Comparison of ENCODE assay signal across 8 mouse cellular contexts in the genomic region with DNA sequence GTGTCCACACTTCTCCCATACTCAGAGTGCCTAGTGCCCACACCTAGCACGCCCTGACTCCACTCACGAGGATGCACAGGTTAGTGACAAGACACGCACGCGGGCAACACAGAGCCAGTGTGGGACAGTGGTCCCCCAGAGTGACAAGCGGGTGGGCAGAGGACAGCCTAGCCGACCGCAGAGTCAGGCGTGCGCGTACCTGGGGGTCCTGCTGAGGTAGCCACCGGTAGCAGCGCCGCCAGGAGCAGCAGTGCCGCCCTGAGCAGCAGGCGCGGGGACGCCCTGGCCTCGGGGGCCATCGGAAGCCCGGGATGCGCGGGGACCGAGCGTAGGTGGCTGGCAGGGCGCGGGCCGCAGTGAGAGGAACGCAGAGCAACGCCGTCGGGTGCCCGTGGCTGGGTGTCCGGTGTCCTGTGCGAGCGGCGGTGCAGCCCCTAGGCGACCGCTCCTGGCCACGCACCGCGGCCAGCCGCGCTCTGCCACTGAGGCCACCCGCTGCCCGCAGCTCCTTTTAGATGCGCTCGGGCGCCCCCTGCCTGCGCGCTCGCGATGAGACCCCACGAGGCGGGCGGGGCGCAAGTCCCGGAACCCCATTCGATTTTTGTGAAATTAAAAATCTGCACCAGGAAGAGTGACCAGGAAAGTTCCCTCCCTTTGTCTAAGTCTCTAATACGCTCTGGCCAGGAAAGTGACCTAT. TPM values are rescaled to one million over a fixed set of nuclear protein-coding genes. Genes with fewer than 3 reads are reported as not detected.
DNase-seq lines count a peak whose midpoint lies in the region; ATAC-seq and TF ChIP-seq lines count a peak whose summit lies in the region.

Gene Fndc1 (minus strand): TSS at position 484 of the 697 bp plus-strand sequence.

- H3K27ac ChIP-seq in embryonic facial prominence, embryonic 13.5 days, result no peak within 1 kb of the TSS
- 0 out of 2 replicates have a peak within 1 kb of the TSS, but pooled peaks have one; percentile 56 for H3K27ac ChIP-seq in heart, embryonic 10.5 days
- H3K27ac ChIP-seq in kidney, embryonic 16.5 days (ENCODE audit: low read length), result no peak within 1 kb of the TSS
- no peak within 1 kb of the TSS for H3K27ac ChIP-seq in liver, embryonic 14.5 days
- no peak within 1 kb of the TSS for H3K27ac ChIP-seq in neural tube, embryonic 11.5 days (ENCODE audit: low read depth, low read length)

- TF ChIP-seq EP300 in liver, embryonic 14.5 days (IDR thresholded peaks at IDR 0.05; ENCODE audit: low read depth), result no peak

- ATAC-seq in embryonic facial prominence, embryonic 13.5 days (ENCODE audit: insufficient number of reproducible peaks, insufficient read depth, low FRiP score, low TSS enrichment, low read depth), result no peak
- ATAC-seq in kidney, embryonic 16.5 days (ENCODE audit: low FRiP score, low TSS enrichment), result peak; percentile 83
- no peak for ATAC-seq in liver, embryonic 14.5 days (ENCODE audit: insufficient read depth)
- ATAC-seq in neural tube, embryonic 11.5 days (ENCODE audit: insufficient read depth, low FRiP score, low TSS enrichment), result peak; percentile 58; the same call in 1 of the 2 replicates

- H3K4me1 ChIP-seq in embryonic facial prominence, embryonic 13.5 days, result peaks cover 23% of the 10 kb centered on the region
- H3K4me1 ChIP-seq in heart, embryonic 10.5 days, result peaks cover 14% of the 10 kb centered on the region
- peaks cover 9% of the 10 kb centered on the region; the same call in 1 of the 2 replicates for H3K4me1 ChIP-seq in kidney, embryonic 16.5 days (ENCODE audit: insufficient read depth, low read length)
- no peaks in the 10 kb centered on the region for H3K4me1 ChIP-seq in liver, embryonic 14.5 days (replicated peaks; ENCODE audit: control insufficient read depth in 2 of 2, insufficient read depth in 2 of 2, low read length in 1 of 2)
- peaks cover 9% of the 10 kb centered on the region; the same call in 1 of the 2 replicates for H3K4me1 ChIP-seq in neural tube, embryonic 11.5 days (ENCODE audit: control insufficient read depth, insufficient read depth, low read length)

- peak; percentile 47; the same call in 1 of the 2 replicates for TF ChIP-seq CTCF in liver, embryonic 14.5 days (IDR thresholded peaks at IDR 0.05; ENCODE audit: low read depth)

- WGBS in embryonic facial prominence, embryonic 13.5 days, result 1% methylated on average over 60 of the region's 60 CpGs
- 3% methylated on average over 58 of the region's 60 CpGs for WGBS in heart, embryonic 10.5 days
- WGBS in kidney, embryonic 16.5 days, result under 1% methylated on average over 60 of the region's 60 CpGs
- 2% methylated on average over 56 of the region's 60 CpGs for WGBS in liver, embryonic 14.5 days (ENCODE audit: insufficient replicate concordance)
- 2% methylated on average over 48 of the region's 60 CpGs for WGBS in neural tube, embryonic 11.5 days

- no peaks in the 10 kb centered on the region for H3K9me3 ChIP-seq in embryonic facial prominence, embryonic 13.5 days
- no peaks in the 10 kb centered on the region for H3K9me3 ChIP-seq in heart, embryonic 10.5 days
- no peaks in the 10 kb centered on the region for H3K9me3 ChIP-seq in kidney, embryonic 16.5 days (ENCODE audit: low read length)
- H3K9me3 ChIP-seq in liver, embryonic 14.5 days (ENCODE audit: control insufficient read depth, low read length), result no peaks in the 10 kb centered on the region
- no peaks in the 10 kb centered on the region for H3K9me3 ChIP-seq in neural tube, embryonic 11.5 days (ENCODE audit: control insufficient read depth, low read length)

- DNase-seq in layer of hippocampus, adult 11-12 months (ENCODE audit: low spot score), result peak; percentile 59
- DNase-seq in layer of hippocampus, adult 9-10 months (ENCODE audit: low spot score), result no peak
- DNase-seq in heart, embryonic 10.5 days (ENCODE audit: low spot score), result no peak
- no peak for DNase-seq in liver, embryonic 14.5 days (ENCODE audit: low read depth in 3 of 3, low spot score in 3 of 3)
- DNase-seq in neural tube, embryonic 11.5 days (ENCODE audit: low spot score), result peak; percentile 83
- DNase-seq in thymus, postnatal 14 days, result peak; percentile 67

- peaks cover 56% of the 10 kb centered on the region for H3K27me3 ChIP-seq in embryonic facial prominence, embryonic 13.5 days
- peaks cover 70% of the 10 kb centered on the region for H3K27me3 ChIP-seq in heart, embryonic 10.5 days (ENCODE audit: insufficient read depth, poor library complexity, severe bottlenecking)
- peaks cover 41% of the 10 kb centered on the region for H3K27me3 ChIP-seq in kidney, embryonic 16.5 days (ENCODE audit: insufficient read depth, low read length)
- H3K27me3 ChIP-seq in liver, embryonic 14.5 days (ENCODE audit: control insufficient read depth, insufficient read depth, low read length), result peaks cover 23% of the 10 kb centered on the region
- peaks cover 14% of the 10 kb centered on the region for H3K27me3 ChIP-seq in neural tube, embryonic 11.5 days (ENCODE audit: control insufficient read depth, insufficient read depth, low read length)

- H3K4me3 ChIP-seq in embryonic facial prominence, embryonic 13.5 days, result peak within 1 kb of the TSS; percentile 60
- H3K4me3 ChIP-seq in heart, embryonic 10.5 days, result peak within 1 kb of the TSS; percentile 68
- H3K4me3 ChIP-seq in kidney, embryonic 16.5 days (ENCODE audit: low read length), result peak within 1 kb of the TSS; percentile 55
- H3K4me3 ChIP-seq in liver, embryonic 14.5 days (ENCODE audit: insufficient read depth in 1 of 2, low read depth in 2 of 2, low read length in 2 of 2), result peak within 1 kb of the TSS in 1 of 2 experiments; percentile 14; a peak in 2 of 4 replicates
- H3K4me3 ChIP-seq in neural tube, embryonic 11.5 days (ENCODE audit: low read depth, low read length), result peak within 1 kb of the TSS; percentile 51

- peak within 1 kb of the TSS; percentile 98 for H3K4me2 ChIP-seq in embryonic facial prominence, embryonic 13.5 days
- H3K4me2 ChIP-seq in kidney, embryonic 16.5 days (replicated peaks; ENCODE audit: low read depth, low read length), result peak within 1 kb of the TSS; percentile 96
- peak within 1 kb of the TSS; percentile 46 for H3K4me2 ChIP-seq in liver, embryonic 14.5 days (ENCODE audit: low read depth)
- H3K4me2 ChIP-seq in neural tube, embryonic 11.5 days (ENCODE audit: low read depth), result peak within 1 kb of the TSS; percentile 95

- H3K36me3 ChIP-seq in embryonic facial prominence, embryonic 13.5 days, result no peaks in the 10 kb centered on the region
- no peaks in the 10 kb centered on the region for H3K36me3 ChIP-seq in heart, embryonic 10.5 days
- no peaks in the 10 kb centered on the region for H3K36me3 ChIP-seq in kidney, embryonic 16.5 days (ENCODE audit: insufficient read depth, low read length)
- H3K36me3 ChIP-seq in liver, embryonic 14.5 days (replicated peaks; ENCODE audit: control insufficient read depth, insufficient read depth, low read depth), result no peaks in the 10 kb centered on the region
- no peaks in the 10 kb centered on the region for H3K36me3 ChIP-seq in neural tube, embryonic 11.5 days (ENCODE audit: control insufficient read depth, insufficient read depth, low read length)

- peak within 1 kb of the TSS; percentile 80 for H3K9ac ChIP-seq in embryonic facial prominence, embryonic 13.5 days
- H3K9ac ChIP-seq in kidney, embryonic 16.5 days (replicated peaks; ENCODE audit: low read length), result peak within 1 kb of the TSS; percentile 63
- H3K9ac ChIP-seq in liver, embryonic 14.5 days (replicated peaks), result no peak within 1 kb of the TSS
- H3K9ac ChIP-seq in neural tube, embryonic 11.5 days (ENCODE audit: low read length), result peak within 1 kb of the TSS; percentile 60

RNA-seq across cellular contexts. Expression of gene Fndc1, which starts in this region (rescaled TPM):
- 22.5 and 23.5 TPM in 2 replicates for polyA plus RNA-seq in embryonic facial prominence, embryonic 13.5 days (2015; fragmentation: Nextera tagmentation; extraction: Ambion mirVana)
- polyA plus RNA-seq in heart, embryonic 10.5 days (2016; fragmentation: Nextera tagmentation; extraction: Ambion mirVana), result 0.48 and 0.60 TPM in 2 replicates
- 2.5 and 5.1 TPM in 2 replicates for polyA plus RNA-seq in kidney, embryonic 16.5 days (2015; fragmentation: Nextera tagmentation; extraction: Ambion mirVana)
- polyA plus RNA-seq in liver, embryonic 14.5 days (2012; rRNA removed), result 0.10 and 0.11 TPM in 2 replicates
- 0.06 and 0.18 TPM in 2 replicates for polyA plus RNA-seq in liver, embryonic 14.5 days (2014; fragmentation: Nextera tagmentation; extraction: Ambion mirVana)
- polyA plus RNA-seq in neural tube, embryonic 11.5 days (2014; fragmentation: Nextera tagmentation; extraction: Ambion mirVana), result 0.86 and 1.3 TPM in 2 replicates

Comparison
In these comparisons a context has a peak if more than half of its experiments do, and no peak if none do; other contexts are left out.
1. DNase-seq: peak in layer of hippocampus, adult 11-12 months (single experiment), neural tube, embryonic 11.5 days (single experiment) and thymus, postnatal 14 days (single experiment); none in layer of hippocampus, adult 9-10 months (single experiment), heart, embryonic 10.5 days (single experiment) and liver, embryonic 14.5 days (0 of 3).
2. ATAC-seq: peak in kidney, embryonic 16.5 days (single experiment) and neural tube, embryonic 11.5 days (single experiment); none in embryonic facial prominence, embryonic 13.5 days (single experiment) and liver, embryonic 14.5 days (single experiment).
3. H3K4me2 ChIP-seq: peak in every context shown above with its lines; median percentile 98 in embryonic facial prominence, embryonic 13.5 days; 96 in kidney, embryonic 16.5 days; 95 in neural tube, embryonic 11.5 days; 46 in liver, embryonic 14.5 days.